ENCODE assay signal across 10 mouse cellular contexts in genomic region chr19:18672498-18672897, GRCm38 (mm10). TPM values are rescaled to one million over a fixed set of nuclear protein-coding genes. Genes with fewer than 3 reads are reported as not detected.
A peak's percentile ranks its signal among the peaks of the same experiment; 100 is the strongest.
DNase-seq lines count a peak whose midpoint lies in the region; ATAC-seq and TF ChIP-seq lines count a peak whose summit lies in the region.
"Had no signal": no experiment of that assay in that cellular context is flagged by ENCODE, and none has a peak within 500 bp of the region (broad histone marks: within the 10 kb centered on the region; RNA-seq: fewer than 3 reads in every experiment).

No protein-coding gene starts in this region.

- no peaks in the 10 kb centered on the region for H3K9me3 ChIP-seq in kidney, embryonic 14.5 days (ENCODE audit: control insufficient read depth, low read length)
- no peaks in the 10 kb centered on the region for H3K9me3 ChIP-seq in embryonic facial prominence, embryonic 10.5 days
- H3K9me3 ChIP-seq in hindbrain, postnatal 0 days (ENCODE audit: low read length) = no peaks in the 10 kb centered on the region
- no peaks in the 10 kb centered on the region for H3K9me3 ChIP-seq in midbrain, postnatal 0 days (ENCODE audit: low read length)

- H3K27me3 ChIP-seq in kidney, embryonic 14.5 days (ENCODE audit: control insufficient read depth, insufficient read depth, low read length) = no peaks in the 10 kb centered on the region
- H3K27me3 ChIP-seq in embryonic facial prominence, embryonic 10.5 days (replicated peaks; ENCODE audit: low read depth, poor library complexity, severe bottlenecking) = no peaks in the 10 kb centered on the region
- H3K27me3 ChIP-seq in hindbrain, postnatal 0 days (ENCODE audit: insufficient read depth, low read length) = no peaks in the 10 kb centered on the region
- no peaks in the 10 kb centered on the region for H3K27me3 ChIP-seq in midbrain, postnatal 0 days (ENCODE audit: insufficient read depth, low read length)

- H3K36me3 ChIP-seq in kidney, embryonic 14.5 days (ENCODE audit: control insufficient read depth, insufficient read depth, low read length) = no peaks in the 10 kb centered on the region
- no peaks in the 10 kb centered on the region for H3K36me3 ChIP-seq in embryonic facial prominence, embryonic 10.5 days (replicated peaks)
- no peaks in the 10 kb centered on the region for H3K36me3 ChIP-seq in hindbrain, postnatal 0 days (ENCODE audit: insufficient read depth, low read length)
- H3K36me3 ChIP-seq in midbrain, postnatal 0 days (ENCODE audit: insufficient read depth, low read length) = no peaks in the 10 kb centered on the region

- H3K4me1 ChIP-seq in kidney, embryonic 14.5 days (ENCODE audit: control insufficient read depth, insufficient read depth, low read length) = peaks cover 18% of the 10 kb centered on the region
- H3K4me1 ChIP-seq in embryonic facial prominence, embryonic 10.5 days = peaks cover 25% of the 10 kb centered on the region
- H3K4me1 ChIP-seq in hindbrain, postnatal 0 days (ENCODE audit: insufficient read depth, low read length) = peaks cover 17% of the 10 kb centered on the region
- peaks cover 20% of the 10 kb centered on the region for H3K4me1 ChIP-seq in midbrain, postnatal 0 days (ENCODE audit: insufficient read depth, low read length)

- peak overlapping the region; percentile 56 for H3K4me2 ChIP-seq in kidney, embryonic 14.5 days (replicated peaks; ENCODE audit: low read depth, low read length)
- H3K4me2 ChIP-seq in hindbrain, postnatal 0 days (ENCODE audit: low read depth, low read length) = peak overlapping the region; percentile 69
- H3K4me2 ChIP-seq in midbrain, postnatal 0 days (ENCODE audit: low read depth, low read length, poor library complexity, severe bottlenecking) = peak overlapping the region; percentile 73

- WGBS in kidney, embryonic 14.5 days = 58% methylated on average over 3 of the region's 3 CpGs
- 69% methylated on average over 3 of the region's 3 CpGs for WGBS in embryonic facial prominence, embryonic 10.5 days
- WGBS in hindbrain, postnatal 0 days = 50% methylated on average over 3 of the region's 3 CpGs
- 52% methylated on average over 3 of the region's 3 CpGs for WGBS in midbrain, postnatal 0 days

- peak overlapping the region; percentile 78 for H3K4me3 ChIP-seq in kidney, embryonic 14.5 days (ENCODE audit: low read length)
- peak overlapping the region; percentile 80 for H3K4me3 ChIP-seq in embryonic facial prominence, embryonic 10.5 days
- peak overlapping the region; percentile 79 for H3K4me3 ChIP-seq in hindbrain, postnatal 0 days (ENCODE audit: low read length)
- peak overlapping the region; percentile 71 for H3K4me3 ChIP-seq in midbrain, postnatal 0 days (ENCODE audit: low read depth, low read length)

- no peak overlapping the region for H3K27ac ChIP-seq in kidney, embryonic 14.5 days (ENCODE audit: low read depth, low read length)
- no peak overlapping the region for H3K27ac ChIP-seq in embryonic facial prominence, embryonic 10.5 days (replicated peaks)
- H3K27ac ChIP-seq in hindbrain, postnatal 0 days = no peak overlapping the region
- H3K27ac ChIP-seq in midbrain, postnatal 0 days (ENCODE audit: low read depth, low read length) = no peak overlapping the region

- TF ChIP-seq CTCF in hindbrain, postnatal 0 days (IDR thresholded peaks at IDR 0.05; ENCODE audit: low read depth) = no peak
- TF ChIP-seq CTCF in midbrain, postnatal 0 days (IDR thresholded peaks at IDR 0.05) = no peak

- no peak for ATAC-seq in kidney, embryonic 14.5 days (ENCODE audit: low FRiP score, low TSS enrichment)
- ATAC-seq in hindbrain, postnatal 0 days = no peak
- ATAC-seq in midbrain, postnatal 0 days (ENCODE audit: low FRiP score) = no peak
- no peak for ATAC-seq in erythroid progenitor cell, adult 5-6 weeks (replicated peaks; ENCODE audit: low FRiP score, poor library complexity, severe bottlenecking)

- intact Hi-C loops in left cerebral cortex, postnatal 4 days (cut with DNase I) = no loop called here

- peak overlapping the region; percentile 20; the same call in 1 of the 2 replicates for H3K9ac ChIP-seq in kidney, embryonic 14.5 days (ENCODE audit: low read depth, low read length)
- no peak overlapping the region for H3K9ac ChIP-seq in hindbrain, postnatal 0 days (replicated peaks; ENCODE audit: low read length)
- H3K9ac ChIP-seq in midbrain, postnatal 0 days (replicated peaks; ENCODE audit: low read length, poor library complexity, severe bottlenecking) = no peak overlapping the region

- no peak for DNase-seq in kidney, postnatal 10 days
- DNase-seq in embryonic facial prominence, embryonic 10.5 days (ENCODE audit: low spot score) = no peak
- DNase-seq in hindbrain, postnatal 0 days (ENCODE audit: low spot score) = no peak
- DNase-seq in midbrain, postnatal 0 days (ENCODE audit: low spot score) = no peak
- no peak for DNase-seq in left cerebral cortex, postnatal 4 days
- no peak for DNase-seq in urinary bladder, adult 18-20 months (ENCODE audit: low spot score in 2 of 2)
- DNase-seq: cerebellum, adult 8-10 months; layer of hippocampus, adult 9-11 months had no signal

RNA-seq across cellular contexts. Expression of gene Carnmt1, which starts 1.9 kb away (rescaled TPM):
- 44.8 TPM in 2 replicates for polyA plus RNA-seq in kidney, embryonic 14.5 days (2014; fragmentation: Nextera tagmentation; extraction: Ambion mirVana)
- polyA plus RNA-seq in embryonic facial prominence, embryonic 10.5 days (2016; fragmentation: Nextera tagmentation; extraction: Ambion mirVana) = 27.8 and 29.9 TPM in 2 replicates
- total RNA-seq in hindbrain, postnatal 0 days (2014; rRNA removed) = 17.9 and 19.2 TPM in 2 replicates
- 22.1 and 23.1 TPM in 2 replicates for polyA plus RNA-seq in hindbrain, postnatal 0 days (2015; fragmentation: Nextera tagmentation; extraction: Ambion mirVana)
- 8.2 and 10.7 TPM in 2 replicates for total RNA-seq in midbrain, postnatal 0 days (2014; rRNA removed)
- 9.8 and 11.5 TPM in 2 replicates for polyA plus RNA-seq in midbrain, postnatal 0 days (2015; fragmentation: Nextera tagmentation; extraction: Ambion mirVana)
- 19.8 and 20.5 TPM in 2 replicates for total RNA-seq in erythroid progenitor cell, adult 5-6 weeks (2015; ENCODE audit: low replicate concordance)
- total RNA-seq in erythroid progenitor cell, adult 5-6 weeks (2017; ENCODE audit: low replicate concordance) = 10.7 and 19.8 TPM in 2 replicates
- total RNA-seq in left cerebral cortex, postnatal 4 days (2021) = 10 to 100 TPM; 10.4 to 13.0 TPM

RNA-seq across cellular contexts. Expression of gene D030056L22Rik, which starts 40.5 kb away (rescaled TPM):
- 47.8 and 49.5 TPM in 2 replicates for polyA plus RNA-seq in kidney, embryonic 14.5 days (2014; fragmentation: Nextera tagmentation; extraction: Ambion mirVana)
- polyA plus RNA-seq in embryonic facial prominence, embryonic 10.5 days (2016; fragmentation: Nextera tagmentation; extraction: Ambion mirVana) = 33.7 and 34.3 TPM in 2 replicates
- total RNA-seq in hindbrain, postnatal 0 days (2014; rRNA removed) = 49.0 and 57.9 TPM in 2 replicates
- 40.2 and 40.8 TPM in 2 replicates for polyA plus RNA-seq in hindbrain, postnatal 0 days (2015; fragmentation: Nextera tagmentation; extraction: Ambion mirVana)
- 49.6 and 61.8 TPM in 2 replicates for total RNA-seq in midbrain, postnatal 0 days (2014; rRNA removed)
- polyA plus RNA-seq in midbrain, postnatal 0 days (2015; fragmentation: Nextera tagmentation; extraction: Ambion mirVana) = 35.0 TPM in 2 replicates
- total RNA-seq in erythroid progenitor cell, adult 5-6 weeks (2015; ENCODE audit: low replicate concordance) = 119 and 134 TPM in 2 replicates
- total RNA-seq in erythroid progenitor cell, adult 5-6 weeks (2017; ENCODE audit: low replicate concordance) = 35.3 and 67.6 TPM in 2 replicates
- 10 to 100 TPM; 23.6 to 25.9 TPM for total RNA-seq in left cerebral cortex, postnatal 4 days (2021)

RNA-seq across cellular contexts. Expression of gene Nmrk1, which starts 40.7 kb away (rescaled TPM):
- polyA plus RNA-seq in kidney, embryonic 14.5 days (2014; fragmentation: Nextera tagmentation; extraction: Ambion mirVana) = 17.8 and 18.5 TPM in 2 replicates
- 8.1 and 8.7 TPM in 2 replicates for polyA plus RNA-seq in embryonic facial prominence, embryonic 10.5 days (2016; fragmentation: Nextera tagmentation; extraction: Ambion mirVana)
- total RNA-seq in hindbrain, postnatal 0 days (2014; rRNA removed) = 5.3 and 10.6 TPM in 2 replicates
- polyA plus RNA-seq in hindbrain, postnatal 0 days (2015; fragmentation: Nextera tagmentation; extraction: Ambion mirVana) = 9.2 and 10.9 TPM in 2 replicates
- total RNA-seq in midbrain, postnatal 0 days (2014; rRNA removed) = 3.4 and 3.9 TPM in 2 replicates
- 3.9 and 4.3 TPM in 2 replicates for polyA plus RNA-seq in midbrain, postnatal 0 days (2015; fragmentation: Nextera tagmentation; extraction: Ambion mirVana)
- total RNA-seq in erythroid progenitor cell, adult 5-6 weeks (2015; ENCODE audit: low replicate concordance) = 6.5 TPM in 1 of 2 replicates, not detected in the other
- total RNA-seq in erythroid progenitor cell, adult 5-6 weeks (2017; ENCODE audit: low replicate concordance) = 6.3 TPM in 1 of 2 replicates, not detected in the other
- 1 to 10 TPM; 3.2 to 5.1 TPM for total RNA-seq in left cerebral cortex, postnatal 4 days (2021)

RNA-seq across cellular contexts. Expression of gene Ostf1, which starts 40.9 kb away (rescaled TPM):
- polyA plus RNA-seq in kidney, embryonic 14.5 days (2014; fragmentation: Nextera tagmentation; extraction: Ambion mirVana) = 96.8 and 101 TPM in 2 replicates
- polyA plus RNA-seq in embryonic facial prominence, embryonic 10.5 days (2016; fragmentation: Nextera tagmentation; extraction: Ambion mirVana) = 35.0 and 37.0 TPM in 2 replicates
- 42.4 and 46.0 TPM in 2 replicates for total RNA-seq in hindbrain, postnatal 0 days (2014; rRNA removed)
- 67.9 and 78.0 TPM in 2 replicates for polyA plus RNA-seq in hindbrain, postnatal 0 days (2015; fragmentation: Nextera tagmentation; extraction: Ambion mirVana)
- 17.7 and 22.7 TPM in 2 replicates for total RNA-seq in midbrain, postnatal 0 days (2014; rRNA removed)
- polyA plus RNA-seq in midbrain, postnatal 0 days (2015; fragmentation: Nextera tagmentation; extraction: Ambion mirVana) = 32.8 and 37.6 TPM in 2 replicates
- total RNA-seq in erythroid progenitor cell, adult 5-6 weeks (2015; ENCODE audit: low replicate concordance) = 44.0 and 59.8 TPM in 2 replicates
- total RNA-seq in erythroid progenitor cell, adult 5-6 weeks (2017; ENCODE audit: low replicate concordance) = 38.5 and 49.5 TPM in 2 replicates
- 10 to 100 TPM; 19.3 to 21.1 TPM for total RNA-seq in left cerebral cortex, postnatal 4 days (2021)
